Mouse (Mus musculus): ENCODE results near the gene Gm10309. TPM values are rescaled to one million over a fixed set of nuclear protein-coding genes. Genes with fewer than 3 reads are reported as not detected.

Gene Gm10309
- total and polyA plus RNA-seq, 2 experiments = not detected

DNA sequence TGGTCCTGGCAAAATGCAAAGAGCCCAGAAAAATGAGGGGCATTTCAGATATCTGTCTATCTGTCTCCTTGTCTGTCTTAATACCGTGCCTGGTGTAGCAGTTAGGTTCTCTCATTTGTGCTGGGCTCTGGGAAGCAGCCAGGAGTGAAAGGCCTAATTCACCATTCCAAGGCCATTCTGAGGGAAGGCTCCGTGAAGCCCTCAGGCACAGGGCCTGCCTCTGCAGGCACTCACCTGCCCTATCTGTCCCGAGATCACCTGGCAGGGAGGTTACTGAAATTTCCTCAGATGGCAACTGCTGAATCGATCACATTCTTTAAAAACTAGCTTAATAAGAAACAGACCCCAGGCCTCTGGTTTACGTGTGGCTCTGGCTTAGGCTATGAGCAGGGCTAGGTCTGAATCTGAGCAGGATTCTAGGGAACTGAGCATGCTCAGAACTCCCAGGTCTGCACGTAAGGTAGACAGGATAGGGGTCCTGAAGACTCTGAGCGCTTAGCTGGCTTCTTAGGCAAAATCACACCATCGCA, 11.1 kb downstream of the Gm10309 start:
- Histone ChIP-seq H3K4me3 (ENCODE audit: insufficient read depth, low read depth, low read length) (no peak overlapping the region), H3K4me1 (ENCODE audit: control insufficient read depth, insufficient read depth, low read length) (peaks cover 13% of the 10 kb centered on the region), H3K79me2 (ENCODE audit: control insufficient read depth, insufficient read depth, low read length) (no peaks in the 10 kb centered on the region), H3K27ac (replicated peaks; ENCODE audit: insufficient read depth, low read depth, low read length) (0 out of 2 replicates have a peak overlapping the region, but pooled peaks have one; percentile 24), H3K36me3 (ENCODE audit: control insufficient read depth, insufficient read depth, low read length) (no peaks in the 10 kb centered on the region; the same call in 1 of the 2 replicates), H3K27me3 (ENCODE audit: control insufficient read depth, insufficient read depth, low read length) (no peaks in the 10 kb centered on the region), H3K9ac (ENCODE audit: low read depth, low read length) (peak overlapping the region; percentile 28; the same call in 1 of the 2 replicates)
- WGBS = 59% methylated on average over 8 of the region's 8 CpGs
- DNase-seq (ENCODE audit: extremely low read depth, low read depth, low spot score) = peak; percentile 63
- TF ChIP-seq CTCF (IDR thresholded peaks at IDR 0.05; ENCODE audit: low read depth, low read length) (no peak), POLR2A (IDR thresholded peaks at IDR 0.05; ENCODE audit: extremely low read depth, insufficient read depth, low read length) (no peak)

DNA sequence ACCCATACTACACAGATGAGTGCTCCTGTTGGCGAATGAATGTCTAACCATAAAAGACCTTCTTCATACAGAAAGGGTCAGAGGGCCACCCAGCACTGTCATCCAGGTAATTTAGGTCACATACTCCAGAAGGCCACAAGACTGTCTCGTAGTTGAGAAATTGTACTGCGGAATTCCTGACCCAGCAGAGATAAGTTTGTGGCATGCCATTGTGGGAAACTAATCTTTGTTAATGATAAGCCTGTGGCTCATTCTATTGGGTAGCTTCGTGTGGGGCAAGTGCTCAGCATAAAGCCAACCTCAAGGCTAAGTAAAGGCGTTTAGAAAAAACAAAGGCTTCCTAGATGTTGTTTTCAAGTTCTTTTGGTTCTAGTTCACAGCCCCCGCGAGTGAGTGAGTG, 12.7 kb downstream of the Gm10309 start:
- Histone ChIP-seq H3K9ac (ENCODE audit: low read depth, low read length) (no peak overlapping the region), H3K4me3 (ENCODE audit: insufficient read depth, low read depth, low read length) (no peak overlapping the region), H3K27ac (replicated peaks; ENCODE audit: insufficient read depth, low read depth, low read length) (no peak overlapping the region), H3K4me1 (ENCODE audit: control insufficient read depth, insufficient read depth, low read length) (peaks cover 13% of the 10 kb centered on the region), H3K79me2 (ENCODE audit: control insufficient read depth, insufficient read depth, low read length) (no peaks in the 10 kb centered on the region), H3K27me3 (ENCODE audit: control insufficient read depth, insufficient read depth, low read length) (no peaks in the 10 kb centered on the region), H3K36me3 (ENCODE audit: control insufficient read depth, insufficient read depth, low read length) (no peaks in the 10 kb centered on the region; the same call in 1 of the 2 replicates)
- no peak for DNase-seq (ENCODE audit: extremely low read depth, low read depth, low spot score)
- TF ChIP-seq POLR2A (IDR thresholded peaks at IDR 0.05; ENCODE audit: extremely low read depth, insufficient read depth, low read length) (no peak), CTCF (IDR thresholded peaks at IDR 0.05; ENCODE audit: low read depth, low read length) (no peak)
- WGBS = 75% methylated on average over 7 of the region's 7 CpGs

DNA sequence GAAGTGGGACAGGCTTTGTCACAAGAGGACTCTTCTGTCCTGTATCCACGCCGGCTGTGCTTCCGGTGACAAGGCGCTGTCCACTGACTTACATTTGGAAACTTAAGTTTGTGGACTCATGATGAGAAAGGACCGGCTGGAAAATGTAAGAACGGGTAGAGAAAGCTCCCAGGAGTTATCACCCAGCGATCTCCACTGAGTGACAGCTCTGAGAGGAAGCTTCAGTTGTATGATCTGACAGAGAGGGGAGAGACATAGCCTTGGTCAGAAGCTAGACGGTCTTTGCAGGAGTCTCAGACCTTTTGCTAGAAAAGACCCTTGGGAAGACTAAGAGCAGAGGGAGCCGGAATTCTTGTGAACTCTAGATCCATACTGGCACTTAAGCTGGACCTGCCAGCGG, 15.2 kb downstream of the Gm10309 start:
- Histone ChIP-seq H3K79me2 (ENCODE audit: control insufficient read depth, insufficient read depth, low read length) (no peaks in the 10 kb centered on the region), H3K27me3 (ENCODE audit: control insufficient read depth, insufficient read depth, low read length) (no peaks in the 10 kb centered on the region), H3K27ac (replicated peaks; ENCODE audit: insufficient read depth, low read depth, low read length) (no peak overlapping the region), H3K4me3 (ENCODE audit: insufficient read depth, low read depth, low read length) (no peak overlapping the region), H3K36me3 (ENCODE audit: control insufficient read depth, insufficient read depth, low read length) (no peaks in the 10 kb centered on the region; the same call in 1 of the 2 replicates), H3K9ac (ENCODE audit: low read depth, low read length) (no peak overlapping the region), H3K4me1 (ENCODE audit: control insufficient read depth, insufficient read depth, low read length) (peaks cover 5% of the 10 kb centered on the region)
- 93% methylated on average over 10 of the region's 10 CpGs for WGBS
- TF ChIP-seq CTCF (IDR thresholded peaks at IDR 0.05; ENCODE audit: low read depth, low read length) (no peak), POLR2A (IDR thresholded peaks at IDR 0.05; ENCODE audit: extremely low read depth, insufficient read depth, low read length) (no peak)
- no peak for DNase-seq (ENCODE audit: extremely low read depth, low read depth, low spot score)

DNA sequence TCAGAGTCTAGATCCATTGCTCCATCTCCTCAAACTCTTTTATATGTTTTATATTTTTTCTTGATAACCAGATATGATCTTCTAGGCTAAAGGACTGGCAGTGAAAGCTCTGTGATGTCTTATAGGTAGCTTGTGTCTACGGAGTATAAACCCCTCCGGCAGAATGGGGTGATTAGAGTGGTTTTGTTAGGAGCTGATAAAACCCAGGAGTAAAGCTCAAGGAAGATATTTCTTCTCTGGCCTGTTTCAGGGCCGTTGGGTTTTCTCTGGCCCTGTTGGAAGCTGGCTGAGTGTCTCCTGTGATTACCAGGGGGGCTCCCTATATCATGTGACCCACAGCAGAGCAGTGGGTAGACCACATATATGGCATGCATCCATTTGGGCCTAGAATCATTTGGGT, 17.6 kb downstream of the Gm10309 start:
- Histone ChIP-seq H3K4me3 (ENCODE audit: insufficient read depth, low read depth, low read length) (no peak overlapping the region), H3K27me3 (ENCODE audit: control insufficient read depth, insufficient read depth, low read length) (no peaks in the 10 kb centered on the region), H3K27ac (replicated peaks; ENCODE audit: insufficient read depth, low read depth, low read length) (no peak overlapping the region), H3K79me2 (ENCODE audit: control insufficient read depth, insufficient read depth, low read length) (no peaks in the 10 kb centered on the region), H3K9ac (ENCODE audit: low read depth, low read length) (no peak overlapping the region), H3K4me1 (ENCODE audit: control insufficient read depth, insufficient read depth, low read length) (peaks cover 6% of the 10 kb centered on the region), H3K36me3 (ENCODE audit: control insufficient read depth, insufficient read depth, low read length) (no peaks in the 10 kb centered on the region; the same call in 1 of the 2 replicates)
- WGBS = 88% methylated on average over 3 of the region's 3 CpGs
- no peak for DNase-seq (ENCODE audit: extremely low read depth, low read depth, low spot score)
- TF ChIP-seq POLR2A (IDR thresholded peaks at IDR 0.05; ENCODE audit: extremely low read depth, insufficient read depth, low read length) (no peak), CTCF (IDR thresholded peaks at IDR 0.05; ENCODE audit: low read depth, low read length) (no peak)

DNA sequence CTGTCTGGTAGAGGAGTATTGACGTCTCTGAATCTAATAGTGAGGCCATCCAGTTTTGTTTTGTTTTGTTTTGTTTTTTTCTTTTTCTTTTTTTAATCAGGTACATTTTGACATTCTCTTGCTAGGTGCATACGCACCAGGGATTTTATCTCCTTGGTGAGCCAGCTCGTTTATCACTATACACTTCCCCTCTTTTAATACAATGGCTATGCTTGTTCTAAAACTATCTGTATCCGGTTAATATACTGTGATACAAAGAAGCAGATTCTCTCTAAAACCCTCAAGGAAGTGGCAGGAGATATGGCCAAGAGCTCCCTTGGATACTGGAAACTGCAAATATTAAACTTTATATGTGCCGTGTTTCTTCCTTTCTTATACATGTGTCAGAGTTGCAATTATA, 18.4 kb downstream of the Gm10309 start:
- DNase-seq (ENCODE audit: extremely low read depth, low read depth, low spot score) = no peak
- H3K9ac ChIP-seq (ENCODE audit: low read depth, low read length) = no peak overlapping the region
- no peak for TF ChIP-seq CTCF (IDR thresholded peaks at IDR 0.05; ENCODE audit: low read depth, low read length)
- TF ChIP-seq POLR2A (IDR thresholded peaks at IDR 0.05; ENCODE audit: extremely low read depth, insufficient read depth, low read length) = no peak
- no peak overlapping the region for H3K27ac ChIP-seq (replicated peaks; ENCODE audit: insufficient read depth, low read depth, low read length)
- no peaks in the 10 kb centered on the region for H3K36me3 ChIP-seq (ENCODE audit: control insufficient read depth, insufficient read depth, low read length)
- WGBS = 82% methylated on average over 5 of the region's 5 CpGs
- H3K79me2 ChIP-seq (ENCODE audit: control insufficient read depth, insufficient read depth, low read length) = no peaks in the 10 kb centered on the region
- H3K4me1 ChIP-seq (ENCODE audit: control insufficient read depth, insufficient read depth, low read length) = peaks cover 6% of the 10 kb centered on the region
- H3K4me3 ChIP-seq (ENCODE audit: insufficient read depth, low read depth, low read length) = no peak overlapping the region
- H3K27me3 ChIP-seq (ENCODE audit: control insufficient read depth, insufficient read depth, low read length) = no peaks in the 10 kb centered on the region

DNA sequence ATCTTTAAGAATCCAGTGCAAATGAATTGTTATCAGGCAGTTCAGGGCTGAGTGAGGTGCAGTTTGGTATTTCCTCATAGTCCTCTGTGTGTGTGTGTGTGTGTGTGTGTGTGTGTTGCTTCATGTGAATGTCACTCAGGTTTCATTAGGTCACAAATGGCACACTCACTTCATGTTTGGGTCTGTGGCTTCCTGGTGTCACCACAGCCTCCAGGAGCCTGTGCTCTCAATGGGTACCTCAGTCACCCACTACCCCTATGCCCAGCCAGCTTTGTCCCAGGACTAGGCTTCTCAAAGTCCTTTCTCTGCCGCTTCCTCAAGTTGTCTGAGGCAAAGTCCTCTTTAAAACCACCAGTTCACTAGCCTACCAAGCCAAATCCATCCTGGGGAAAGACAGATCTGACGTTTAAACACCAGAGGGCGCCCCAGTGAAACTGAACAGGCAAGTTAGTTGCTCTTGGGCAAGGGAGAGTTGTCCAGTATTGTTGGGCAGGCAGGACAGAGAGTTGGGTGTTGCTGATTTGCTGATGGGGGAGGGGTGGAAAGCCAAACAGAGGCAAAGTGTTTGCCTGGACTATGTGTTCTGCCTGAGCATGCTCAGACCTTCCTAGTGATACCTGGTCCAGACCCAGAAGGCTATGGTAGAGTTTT, 20.8 kb downstream of the Gm10309 start:
- H3K79me2 ChIP-seq (ENCODE audit: control insufficient read depth, insufficient read depth, low read length) = no peaks in the 10 kb centered on the region
- TF ChIP-seq CTCF (IDR thresholded peaks at IDR 0.05; ENCODE audit: low read depth, low read length) = peak; percentile 63
- TF ChIP-seq POLR2A (IDR thresholded peaks at IDR 0.05; ENCODE audit: extremely low read depth, insufficient read depth, low read length) = no peak
- peaks cover 6% of the 10 kb centered on the region for H3K4me1 ChIP-seq (ENCODE audit: control insufficient read depth, insufficient read depth, low read length)
- DNase-seq (ENCODE audit: extremely low read depth, low read depth, low spot score) = peak; percentile 94
- no peak overlapping the region for H3K4me3 ChIP-seq (ENCODE audit: insufficient read depth, low read depth, low read length)
- WGBS = 2% methylated on average over 3 of the region's 3 CpGs
- H3K27me3 ChIP-seq (ENCODE audit: control insufficient read depth, insufficient read depth, low read length) = no peaks in the 10 kb centered on the region
- peak overlapping the region; percentile 52 for H3K27ac ChIP-seq (replicated peaks; ENCODE audit: insufficient read depth, low read depth, low read length)
- H3K9ac ChIP-seq (ENCODE audit: low read depth, low read length) = no peak overlapping the region
- H3K36me3 ChIP-seq (ENCODE audit: control insufficient read depth, insufficient read depth, low read length) = no peaks in the 10 kb centered on the region

All from liver, adult 2 months (tissue).